Mouse (Mus musculus): ENCODE data around the gene Iqschfp.

DNA sequence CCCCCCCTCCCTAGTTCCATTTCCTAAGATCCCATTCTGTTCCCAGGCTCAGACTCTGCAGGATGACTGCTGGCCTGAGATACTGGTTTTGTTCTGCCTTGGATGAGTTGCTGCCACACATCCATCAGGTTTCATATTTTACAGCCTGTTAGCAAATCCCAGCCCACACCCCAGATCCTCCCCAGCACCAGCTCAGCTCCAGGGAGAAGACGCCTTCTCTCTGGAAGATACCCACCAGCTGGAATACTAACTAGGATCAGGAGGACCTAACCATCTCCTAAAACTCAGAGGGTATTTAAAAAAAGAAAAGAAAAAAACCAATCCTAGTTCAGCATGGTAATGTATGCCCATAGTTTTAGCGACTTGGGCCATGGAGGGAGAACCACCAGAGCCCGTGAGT is 758.2 kb downstream of the Iqschfp start:
- TF ChIP-seq POLR2A (IDR thresholded peaks at IDR 0.05; ENCODE audit: borderline replicate concordance, insufficient read depth, low read length) (no peak), CTCF (IDR thresholded peaks at IDR 0.05; ENCODE audit: borderline replicate concordance, insufficient read depth, low read depth, low read length) (no peak)
